Comparison of ENCODE assay signal across 9 mouse cellular contexts in the genomic region with DNA sequence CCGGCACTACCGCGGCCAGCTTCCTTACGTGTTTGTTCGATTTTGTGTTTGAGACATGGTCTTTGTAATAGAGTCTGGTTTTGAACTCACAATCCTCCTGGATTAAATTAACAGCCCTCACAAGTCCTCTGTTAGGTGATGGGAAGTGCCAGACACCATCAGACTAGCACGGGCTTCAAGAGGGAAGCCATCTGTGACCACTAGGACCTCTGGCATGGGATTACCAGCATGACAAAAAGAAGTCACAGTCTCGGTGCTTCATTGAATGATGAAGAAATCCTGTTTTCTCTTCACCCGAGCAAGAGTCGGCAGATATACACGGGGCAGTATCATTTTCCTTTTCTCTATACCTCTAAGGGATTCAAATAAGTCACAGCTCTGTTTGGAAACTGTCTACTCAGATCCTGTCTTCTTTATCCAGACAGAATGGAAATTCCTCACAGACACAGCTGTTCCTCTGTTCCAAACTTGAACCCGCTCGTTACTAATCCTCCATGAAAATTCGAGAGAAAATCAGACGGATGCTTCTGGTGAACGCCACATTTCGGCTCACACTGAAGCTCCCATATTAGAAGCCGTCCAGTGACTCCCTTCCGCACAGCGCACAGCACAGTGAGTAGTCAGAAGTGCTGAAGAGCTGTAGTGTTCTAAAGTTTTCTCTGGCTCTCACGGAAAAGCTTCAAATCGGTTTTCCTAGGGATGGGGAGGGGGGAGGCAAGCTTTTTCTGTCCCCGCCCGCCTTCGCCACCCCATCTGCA. TPM values are rescaled to one million over a fixed set of nuclear protein-coding genes. Genes with fewer than 3 reads are reported as not detected.
DNase-seq lines count a peak whose midpoint lies in the region; ATAC-seq and TF ChIP-seq lines count a peak whose summit lies in the region.
"Had no signal": no experiment of that assay in that cellular context is flagged by ENCODE, and none has a peak within 500 bp of the region (broad histone marks: within the 10 kb centered on the region; RNA-seq: fewer than 3 reads in every experiment).

No protein-coding gene starts in this region.

- H3K27me3 ChIP-seq in forebrain, embryonic 15.5 days = no peaks in the 10 kb centered on the region
- H3K27me3 ChIP-seq in limb, embryonic 13.5 days = no peaks in the 10 kb centered on the region
- H3K27me3 ChIP-seq in stomach, postnatal 0 days (ENCODE audit: control insufficient read depth, insufficient read depth, low read length) = no peaks in the 10 kb centered on the region
- no peaks in the 10 kb centered on the region for H3K27me3 ChIP-seq in liver, embryonic 11.5 days (replicated peaks; ENCODE audit: control insufficient read depth, insufficient read depth, low read length)

- peak; percentile 5 for DNase-seq in right cerebral cortex, postnatal 4 days
- no peak for DNase-seq in right cerebral cortex, postnatal 14 days
- no peak for DNase-seq in stomach, postnatal 0 days (ENCODE audit: low spot score)
- no peak for DNase-seq in cerebellum, adult 11-12 months
- no peak for DNase-seq in layer of hippocampus, postnatal 25 days (ENCODE audit: extremely low spot score in 1 of 2, low spot score in 1 of 2)
- no peak for DNase-seq in liver, embryonic 11.5 days (ENCODE audit: low spot score)

- no peak for TF ChIP-seq EP300 in stomach, postnatal 0 days (optimal IDR thresholded peaks at IDR 0.05)

- no peak overlapping the region for H3K27ac ChIP-seq in forebrain, embryonic 15.5 days (replicated peaks)
- H3K27ac ChIP-seq in limb, embryonic 13.5 days = no peak overlapping the region
- H3K27ac ChIP-seq in stomach, postnatal 0 days (replicated peaks) = peak overlapping the region; percentile 40; the same call in 1 of the 2 replicates
- H3K27ac ChIP-seq in liver, embryonic 11.5 days (ENCODE audit: low read depth, low read length) = no peak overlapping the region

- WGBS in forebrain, embryonic 15.5 days = 32% methylated on average over 24 of the region's 24 CpGs
- WGBS in limb, embryonic 13.5 days = 52% methylated on average over 24 of the region's 24 CpGs
- WGBS in stomach, postnatal 0 days = 44% methylated on average over 24 of the region's 24 CpGs
- WGBS in liver, embryonic 11.5 days = 64% methylated on average over 24 of the region's 24 CpGs

- no peak overlapping the region for H3K4me3 ChIP-seq in forebrain, embryonic 15.5 days
- H3K4me3 ChIP-seq in limb, embryonic 13.5 days = 0 out of 2 replicates have a peak overlapping the region, but pooled peaks have one; percentile 14
- H3K4me3 ChIP-seq in stomach, postnatal 0 days (ENCODE audit: low read depth, low read length) = peak overlapping the region; percentile 19
- H3K4me3 ChIP-seq in liver, embryonic 11.5 days (ENCODE audit: low read depth, low read length) = no peak overlapping the region
- H3K4me3 ChIP-seq: erythroblast, embryonic 14.5 days had no signal

- ATAC-seq in forebrain, embryonic 15.5 days (replicated peaks) = no peak
- ATAC-seq in limb, embryonic 13.5 days (ENCODE audit: low FRiP score, low read depth) = peak; percentile 71
- ATAC-seq in stomach, postnatal 0 days (ENCODE audit: low FRiP score, low TSS enrichment) = no peak
- ATAC-seq in liver, embryonic 11.5 days (replicated peaks; ENCODE audit: low FRiP score) = no peak

- H3K4me1 ChIP-seq in forebrain, embryonic 15.5 days = peaks cover 9% of the 10 kb centered on the region
- peaks cover 8% of the 10 kb centered on the region; the same call in 1 of the 2 replicates for H3K4me1 ChIP-seq in limb, embryonic 13.5 days
- H3K4me1 ChIP-seq in stomach, postnatal 0 days (replicated peaks; ENCODE audit: control insufficient read depth, insufficient read depth) = 0 out of 2 replicates have a peak, but pooled peaks cover 2% of the 10 kb centered on the region
- no peaks in the 10 kb centered on the region for H3K4me1 ChIP-seq in liver, embryonic 11.5 days (replicated peaks; ENCODE audit: control insufficient read depth, insufficient read depth, low read length)

- no peak overlapping the region for H3K9ac ChIP-seq in forebrain, embryonic 15.5 days (replicated peaks)
- H3K9ac ChIP-seq in limb, embryonic 13.5 days = no peak overlapping the region
- H3K9ac ChIP-seq in stomach, postnatal 0 days (ENCODE audit: low read length) = peak overlapping the region; percentile 45; the same call in 1 of the 2 replicates
- no peak overlapping the region for H3K9ac ChIP-seq in liver, embryonic 11.5 days (ENCODE audit: low read depth, low read length)

- no peak for TF ChIP-seq CTCF in stomach, postnatal 0 days (IDR thresholded peaks at IDR 0.05; ENCODE audit: low read depth)

- no peaks in the 10 kb centered on the region for H3K36me3 ChIP-seq in forebrain, embryonic 15.5 days
- no peaks in the 10 kb centered on the region for H3K36me3 ChIP-seq in limb, embryonic 13.5 days
- H3K36me3 ChIP-seq in stomach, postnatal 0 days (ENCODE audit: control insufficient read depth, insufficient read depth, low read length) = no peaks in the 10 kb centered on the region
- H3K36me3 ChIP-seq in liver, embryonic 11.5 days (ENCODE audit: control insufficient read depth, insufficient read depth, low read length) = no peaks in the 10 kb centered on the region

- peak overlapping the region; percentile 29 for H3K4me2 ChIP-seq in forebrain, embryonic 15.5 days (replicated peaks)
- peak overlapping the region; percentile 40 for H3K4me2 ChIP-seq in limb, embryonic 13.5 days (replicated peaks)
- peak overlapping the region; percentile 48 for H3K4me2 ChIP-seq in stomach, postnatal 0 days (replicated peaks; ENCODE audit: low read depth)
- no peak overlapping the region for H3K4me2 ChIP-seq in liver, embryonic 11.5 days

- no peaks in the 10 kb centered on the region for H3K9me3 ChIP-seq in forebrain, embryonic 15.5 days
- H3K9me3 ChIP-seq in limb, embryonic 13.5 days = no peaks in the 10 kb centered on the region
- H3K9me3 ChIP-seq in stomach, postnatal 0 days (ENCODE audit: control insufficient read depth, low read length) = no peaks in the 10 kb centered on the region
- H3K9me3 ChIP-seq in liver, embryonic 11.5 days (ENCODE audit: control insufficient read depth, low read length) = no peaks in the 10 kb centered on the region

RNA-seq across cellular contexts. Expression of gene Cstf2t, which starts 8.5 kb away (rescaled TPM):
- polyA plus RNA-seq in forebrain, embryonic 15.5 days (2015; fragmentation: Nextera tagmentation; extraction: Ambion mirVana) = 79.1 and 83.4 TPM in 2 replicates
- polyA plus RNA-seq in limb, embryonic 13.5 days (2015; fragmentation: Nextera tagmentation; extraction: Ambion mirVana) = 57.9 and 60.0 TPM in 2 replicates
- 17.3 and 19.2 TPM in 2 replicates for polyA plus RNA-seq in stomach, postnatal 0 days (2015; fragmentation: Nextera tagmentation; extraction: Ambion mirVana)
- total RNA-seq in layer of hippocampus, postnatal 25 days (2021) = 10 to 100 TPM; 76.8 to 81.0 TPM
- polyA plus RNA-seq in liver, embryonic 11.5 days (2014; fragmentation: Nextera tagmentation; extraction: Ambion mirVana) = 21.4 and 22.6 TPM in 2 replicates

Comparison
In these comparisons a context has a peak if more than half of its experiments do, and no peak if none do; other contexts are left out.
1. H3K4me3 ChIP-seq: peak in limb, embryonic 13.5 days (single experiment) and stomach, postnatal 0 days (single experiment); none in forebrain, embryonic 15.5 days (single experiment) and liver, embryonic 11.5 days (single experiment).